Mouse (Mus musculus) right cerebral cortex, adult 2 months (tissue): ENCODE results near the gene Piezo1.

ENCODE experiments used
- DNase-seq, 2 experiments: peaks; one replicate each; pipeline ENCODE4 v3.0.0; 2021 to 2022; ENCODE audit warnings: low spot score in 2 of 2

Piezo1 gene

GRCm38 (mm10) chr8:122457171-122457570 is 94.0 kb downstream of the Piezo1 start:
- DNase-seq: no peak

GRCm38 (mm10) chr8:122454409-122454808 is 96.7 kb downstream of the Piezo1 start:
- no peak for DNase-seq

GRCm38 (mm10) chr8:122452154-122452553 is 99.0 kb downstream of the Piezo1 start:
- no peak for DNase-seq

GRCm38 (mm10) chr8:122451161-122451703 is 99.9 kb downstream of the Piezo1 start:
- DNase-seq: no peak

GRCm38 (mm10) chr8:122445203-122445602 is 105.9 kb downstream of the Piezo1 start:
- DNase-seq: no peak

GRCm38 (mm10) chr8:122444058-122444748 is 106.9 kb downstream of the Piezo1 start:
- peak; percentile 79 to 86 for DNase-seq

- DNase-seq: peak; percentile 99
Observed at GRCm38 (mm10) chr8:122443262-122444006, 107.7 kb downstream of the Piezo1 start, which contains the start of gene Mvd. TSS of gene Mvd (minus strand) at chr8:122443422.

GRCm38 (mm10) chr8:122442781-122443180 is 108.3 kb downstream of the Piezo1 start:
- DNase-seq: no peak

GRCm38 (mm10) chr8:122442356-122442755 is 108.8 kb downstream of the Piezo1 start:
- no peak for DNase-seq

- no peak for DNase-seq
Observed at GRCm38 (mm10) chr8:122441326-122441725, 109.8 kb downstream of the Piezo1 start.

GRCm38 (mm10) chr8:122439336-122439735 is 111.8 kb downstream of the Piezo1 start:
- DNase-seq: no peak

GRCm38 (mm10) chr8:122437708-122438331 is 113.3 kb downstream of the Piezo1 start:
- no peak for DNase-seq

- DNase-seq: no peak
Observed at GRCm38 (mm10) chr8:122436586-122437125, 114.5 kb downstream of the Piezo1 start.

GRCm38 (mm10) chr8:122436146-122436545 is 115.0 kb downstream of the Piezo1 start:
- DNase-seq: no peak

GRCm38 (mm10) chr8:122435375-122435774 is 115.8 kb downstream of the Piezo1 start:
- no peak for DNase-seq

- no peak for DNase-seq
Observed at GRCm38 (mm10) chr8:122433269-122433905, 117.7 kb downstream of the Piezo1 start.

GRCm38 (mm10) chr8:122432443-122433268 is 118.5 kb downstream of the Piezo1 start, which contains the start of gene Cyba:
TSS of gene Cyba (minus strand) at chr8:122432930.
- DNase-seq: no peak
